Mouse (Mus musculus) CH12.LX (cell line): ENCODE data around the gene Rab3ip. TPM values are rescaled to one million over a fixed set of nuclear protein-coding genes. Genes with fewer than 3 reads are reported as not detected.
A peak's percentile ranks its signal among the peaks of the same experiment; 100 is the strongest.

ENCODE experiments used
- DNase-seq: peaks from one replicate; pipeline ENCODE4 v3.0.0-alpha.2; 2013; ENCODE audit errors: extremely low read depth
- H3K27ac ChIP-seq: 2 replicates; pipeline ENCODE4 v1.5.1; 2012; ENCODE audit warnings: low read depth, mild to moderate bottlenecking, control low read depth, moderate library complexity; ENCODE audit not compliant: insufficient read depth
- H3K27me3 ChIP-seq: replicated peaks from 2 replicates; pipeline ENCODE3; 2012; ENCODE audit warnings: inconsistent platforms
- H3K36me3 ChIP-seq, 2 experiments: replicated peaks in 1 of 2; 2 replicates each; pipeline versions ENCODE3 to v1.6.1; 2012; ENCODE audit warnings: inconsistent platforms in 1 of 2, low read length in 1 of 2, mild to moderate bottlenecking in 1 of 2, mixed read lengths in 1 of 2, moderate library complexity in 1 of 2; ENCODE audit not compliant: control insufficient read depth in 1 of 2, insufficient read depth in 1 of 2
- H3K4me1 ChIP-seq, 2 experiments: 2 replicates each; pipeline ENCODE4 v1.6.1; 2012; ENCODE audit warnings: inconsistent platforms in 1 of 2, moderate library complexity in 1 of 2; ENCODE audit not compliant: insufficient read depth in 2 of 2, control insufficient read depth in 1 of 2
- H3K4me2 ChIP-seq: 2 replicates; pipeline ENCODE4 v1.6.1; 2012; ENCODE audit warnings: low read depth, mild to moderate bottlenecking, control low read depth; ENCODE audit not compliant: poor library complexity, insufficient read depth, severe bottlenecking
- H3K4me3 ChIP-seq, 3 experiments: fragments of 150-350 bp in 1 of 3; sonication (generic) in 1 of 3; replicated peaks in 1 of 3; 2 replicates each; pipeline versions ENCODE3 to v1.5.1; 2011 to 2012; ENCODE audit warnings: low read depth in 2 of 3, low read length in 2 of 3, mild to moderate bottlenecking in 2 of 3, moderate library complexity in 2 of 3, control low read depth in 1 of 3, improper control_type of control experiment in 1 of 3, inconsistent platforms in 1 of 3, mixed read lengths in 1 of 3; ENCODE audit not compliant: poor library complexity in 1 of 3
- H3K79me2 ChIP-seq: replicated peaks from 2 replicates; pipeline ENCODE4 v1.6.1; 2012; ENCODE audit warnings: mild to moderate bottlenecking, moderate library complexity; ENCODE audit not compliant: control insufficient read depth, poor library complexity, insufficient read depth, severe bottlenecking; ENCODE audit errors: extremely low read depth
- H3K9ac ChIP-seq: 2 replicates; pipeline ENCODE4 v1.6.1; 2012; ENCODE audit warnings: low read depth, mild to moderate bottlenecking, control low read depth, moderate library complexity; ENCODE audit not compliant: insufficient read depth
- H3K9me3 ChIP-seq: replicated peaks from 2 replicates; pipeline ENCODE3; 2012; ENCODE audit warnings: low read length, inconsistent platforms, mixed read lengths
- GABPA ChIP-seq: IDR thresholded peaks from 2 replicates; pipeline ENCODE4 v1.6.1; 2012; ENCODE audit warnings: low read depth, low read length, improper control_type of control experiment, inconsistent platforms; ENCODE audit not compliant: insufficient replicate concordance
- JUN ChIP-seq: IDR thresholded peaks from 2 replicates; pipeline ENCODE4 v1.6.1; 2011; ENCODE audit warnings: low read depth, mild to moderate bottlenecking, low read length, improper control_type of control experiment, moderate library complexity; ENCODE audit not compliant: insufficient read depth
- JUND ChIP-seq: conservative IDR thresholded peaks from 2 replicates; pipeline ENCODE4 v1.6.1; 2011; ENCODE audit warnings: low read depth, low read length, improper control_type of control experiment
- NRF1 ChIP-seq: IDR thresholded peaks from 2 replicates; pipeline ENCODE4 v1.6.1; 2014; ENCODE audit warnings: low read depth, mild to moderate bottlenecking, inconsistent platforms, low read length, improper control_type of control experiment, moderate library complexity
- RAD21 ChIP-seq: IDR thresholded peaks from 2 replicates; pipeline ENCODE4 v1.6.1; 2011; ENCODE audit warnings: low read depth, mild to moderate bottlenecking, low read length, improper control_type of control experiment, moderate library complexity
- SIN3A ChIP-seq: IDR thresholded peaks from 2 replicates; pipeline ENCODE4 v1.6.1; 2012; ENCODE audit warnings: low read length, improper control_type of control experiment, inconsistent platforms
- SMC3 ChIP-seq: IDR thresholded peaks from 2 replicates; pipeline ENCODE4 v1.6.1; 2011; ENCODE audit warnings: low read depth, low read length, improper control_type of control experiment
- USF2 ChIP-seq: conservative IDR thresholded peaks from 2 replicates; pipeline ENCODE4 v1.6.1; 2011; ENCODE audit warnings: low read depth, low read length, improper control_type of control experiment
- ZKSCAN1 ChIP-seq: IDR thresholded peaks from 2 replicates; pipeline ENCODE4 v1.6.1; 2012; ENCODE audit warnings: low read depth, inconsistent platforms, low read length, improper control_type of control experiment, borderline replicate concordance
- dilution Hi-C: fragments of 300-500 bp; cut with MboI; formaldehyde crosslinking; loops from 2 replicates; pipeline ENCODE4 v1.14.3; 2020; ENCODE audit warnings: low sequenced_read_pairs; ENCODE audit not compliant: extremely low pct_unique_long_range_greater_than_20kb, extremely low pct_ligation_motif_present
- in situ Hi-C: fragments of 300-500 bp; cut with MboI; formaldehyde crosslinking; loops from 3 replicates; pipeline ENCODE4 v1.14.3; 2019; ENCODE audit warnings: low sequenced_read_pairs, low pct_ligation_motif_present, low pct_unique_long_range_greater_than_20kb, mixed read lengths
- polyA plus RNA-seq: library from polyadenylated mRNA; unstranded; fragments of >175 nt; gene quantifications from 2 replicates; pipeline ENCODE4 v1.2.1, GENCODE M21; 2012; ENCODE audit warnings: low read depth; ENCODE audit not compliant: insufficient read length
- total RNA-seq, 2 experiments: library from RNA; depleted of rRNA; stranded (reverse); fragments of 300-350 nt in 1 of 2; fragments of >200 nt in 1 of 2; gene quantifications; 2 replicates each; pipeline ENCODE4 v1.2.3; 2012 to 2014

Gene Rab3ip
- total and polyA plus RNA-seq, 3 experiments: 9.3 to 18.3 (median 10.3) TPM

- Histone ChIP-seq H3K4me1 (peaks cover 0 to 17% of the 10 kb centered on the region in 2 experiments; a peak in 3 of 4 replicates), H3K9ac (peak overlapping the region; percentile 79), H3K4me2 (peak overlapping the region; percentile 97), H3K27ac (no peak overlapping the region), H3K27me3 (peaks cover 7% of the 10 kb centered on the region), H3K4me3 (peak overlapping the region; percentile 58 to 77 (median 66)), H3K79me2 (no peaks in the 10 kb centered on the region), H3K9me3 (peaks cover 4% of the 10 kb centered on the region), H3K36me3 (peaks cover 3 to 27% of the 10 kb centered on the region in 2 experiments)
- in situ Hi-C loops: no loop called here
- TF ChIP-seq JUN: no peak
- TF ChIP-seq ZKSCAN1: no peak
- no peak for TF ChIP-seq USF2
- TF ChIP-seq SMC3: no peak
- TF ChIP-seq GABPA: no peak
- dilution Hi-C loops: no loop called here
- no peak for DNase-seq
Measured at GRCm38 (mm10) chr10:116950886-116951285, 317 bp upstream of the Rab3ip start.

GRCm38 (mm10) chr10:116949111-116950008 lies 1.2 kb downstream of the Rab3ip start:
- in situ Hi-C loops (loop anchor here (25.0 kb wide), 1 partner anchor 263 kb away; the partner anchor contains the start of gene Yeats4), dilution Hi-C loops (no loop called here)
- Histone ChIP-seq H3K27ac (no peak overlapping the region), H3K4me2 (peak overlapping the region; percentile 59), H3K9me3 (peaks cover 4% of the 10 kb centered on the region), H3K9ac (peak overlapping the region; percentile 73), H3K4me1 (peaks cover 0 to 17% of the 10 kb centered on the region in 2 experiments; a peak in 3 of 4 replicates), H3K36me3 (peaks cover 3 to 13% of the 10 kb centered on the region in 2 experiments), H3K27me3 (peaks cover 7% of the 10 kb centered on the region), H3K79me2 (no peaks in the 10 kb centered on the region), H3K4me3 (peak overlapping the region; percentile 30 to 82 (median 67))
- TF ChIP-seq SIN3A (0 out of 2 replicates have a peak, but pooled peaks have one; percentile 55), JUN (no peak), RAD21 (no peak)
- no peak for DNase-seq

GRCm38 (mm10) chr10:116948414-116948813 lies 2.2 kb downstream of the Rab3ip start:
- H3K4me3 ChIP-seq: no peak overlapping the region
- in situ Hi-C loops: loop anchor here (25.0 kb wide), 1 partner anchor 264 kb away; the partner anchor contains the start of gene Yeats4
- peaks cover 0 to 17% of the 10 kb centered on the region in 2 experiments; a peak in 3 of 4 replicates for H3K4me1 ChIP-seq
- H3K4me2 ChIP-seq: no peak overlapping the region
- H3K36me3 ChIP-seq: peaks cover 3 to 7% of the 10 kb centered on the region in 2 experiments
- H3K27ac ChIP-seq: no peak overlapping the region
- no peaks in the 10 kb centered on the region for H3K79me2 ChIP-seq
- peaks cover 4% of the 10 kb centered on the region for H3K9me3 ChIP-seq
- TF ChIP-seq NRF1 (no peak), JUND (no peak)
- dilution Hi-C loops: no loop called here
- peaks cover 7% of the 10 kb centered on the region for H3K27me3 ChIP-seq
- no peak for DNase-seq
- H3K9ac ChIP-seq: no peak overlapping the region
